9 mouse cellular contexts compared by ENCODE assay signal in the genomic region with DNA sequence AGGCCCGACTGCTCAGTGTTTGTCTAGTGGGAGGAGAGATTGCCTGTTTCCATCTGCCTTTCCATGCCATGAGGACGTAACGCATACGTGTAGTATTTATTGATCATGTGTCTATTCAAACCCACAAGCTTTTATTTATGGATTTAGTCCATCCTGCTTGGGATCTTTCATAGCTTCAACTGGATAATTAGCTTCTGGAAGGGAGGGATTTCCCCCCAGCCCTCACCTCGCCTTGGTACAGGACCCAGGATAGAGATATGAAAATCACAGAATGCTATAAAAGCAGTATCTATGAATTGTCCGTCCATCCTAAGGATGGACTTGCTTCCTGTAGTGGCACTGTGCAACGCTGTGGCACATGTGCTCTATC. TPM values are rescaled to one million over a fixed set of nuclear protein-coding genes. Genes with fewer than 3 reads are reported as not detected.
DNase-seq lines count a peak whose midpoint lies in the region; ATAC-seq and TF ChIP-seq lines count a peak whose summit lies in the region.
"Had no signal": no experiment of that assay in that cellular context is flagged by ENCODE, and none has a peak within 500 bp of the region (broad histone marks: within the 10 kb centered on the region; RNA-seq: fewer than 3 reads in every experiment).

No protein-coding gene starts in this region.

- no peaks in the 10 kb centered on the region for H3K9me3 ChIP-seq in heart, embryonic 14.5 days (ENCODE audit: control insufficient read depth, low read length)
- no peaks in the 10 kb centered on the region; the same call in 1 of the 2 replicates for H3K9me3 ChIP-seq in G1E (replicated peaks)
- no peaks in the 10 kb centered on the region for H3K9me3 ChIP-seq in hindbrain, embryonic 10.5 days
- no peaks in the 10 kb centered on the region for H3K9me3 ChIP-seq in midbrain, embryonic 10.5 days (replicated peaks)

- H3K27ac ChIP-seq in heart, embryonic 14.5 days (replicated peaks in 1 of 2; ENCODE audit: control insufficient read depth in 1 of 2, insufficient read depth in 1 of 2, low read depth in 2 of 2, low read length in 2 of 2): peak overlapping the region; percentile 91 to 95; a peak in 2 of 4 replicates
- peak overlapping the region; percentile 98 for H3K27ac ChIP-seq in hindbrain, embryonic 10.5 days
- peak overlapping the region; percentile 98 for H3K27ac ChIP-seq in midbrain, embryonic 10.5 days (replicated peaks)

- TF ChIP-seq CTCF in G1E (IDR thresholded peaks at IDR 0.05; ENCODE audit: low read depth, low read length): no peak

- peak overlapping the region; percentile 90 to 97; a peak in 3 of 4 replicates for H3K4me3 ChIP-seq in heart, embryonic 14.5 days (ENCODE audit: control insufficient read depth in 1 of 2, insufficient read depth in 1 of 2, low read depth in 1 of 2, low read length in 2 of 2)
- peak overlapping the region; percentile 84 for H3K4me3 ChIP-seq in G1E (ENCODE audit: low read depth, low read length)
- peak overlapping the region; percentile 98 for H3K4me3 ChIP-seq in hindbrain, embryonic 10.5 days
- H3K4me3 ChIP-seq in midbrain, embryonic 10.5 days: peak overlapping the region; percentile 97

- DNase-seq in heart, postnatal 10 days: no peak
- no peak for DNase-seq in G1E (ENCODE audit: low spot score)
- peak; percentile 9 for DNase-seq in hindbrain, embryonic 10.5 days (ENCODE audit: low spot score)
- no peak for DNase-seq in midbrain, embryonic 10.5 days (ENCODE audit: low spot score)
- DNase-seq in left cerebral cortex, postnatal 25 days (ENCODE audit: low spot score in 2 of 2): no peak
- DNase-seq in retina, postnatal 1 day: no peak
- DNase-seq in kidney, postnatal 14 days: no peak

- WGBS in heart, embryonic 14.5 days: 47% methylated on average over 7 of the region's 7 CpGs
- WGBS in hindbrain, embryonic 10.5 days: 51% methylated on average over 7 of the region's 7 CpGs
- WGBS in midbrain, embryonic 10.5 days: 43% methylated on average over 7 of the region's 7 CpGs

- H3K27me3 ChIP-seq in heart, embryonic 14.5 days (ENCODE audit: control insufficient read depth, insufficient read depth, low read length): no peaks in the 10 kb centered on the region
- peaks cover 6% of the 10 kb centered on the region; the same call in 1 of the 2 replicates for H3K27me3 ChIP-seq in G1E (ENCODE audit: insufficient read depth, low read length)
- H3K27me3 ChIP-seq in hindbrain, embryonic 10.5 days (ENCODE audit: insufficient read depth, poor library complexity, severe bottlenecking): no peaks in the 10 kb centered on the region
- H3K27me3 ChIP-seq in midbrain, embryonic 10.5 days (ENCODE audit: low read depth, poor library complexity, severe bottlenecking): no peaks in the 10 kb centered on the region
- H3K27me3 ChIP-seq: Patski had no signal

- ATAC-seq in heart, embryonic 14.5 days (ENCODE audit: insufficient number of reproducible peaks, insufficient read depth, low FRiP score, low read depth): no peak
- ATAC-seq in G1E (ENCODE audit: extremely low read depth, insufficient number of reproducible peaks, low FRiP score, poor library complexity, severe bottlenecking): no peak

- peak overlapping the region; percentile 96 for H3K9ac ChIP-seq in heart, embryonic 14.5 days (ENCODE audit: low read length)

- intact Hi-C loops in heart, postnatal 10 days (cut with DNase I): no loop called here
- intact Hi-C loops in left cerebral cortex, postnatal 25 days (cut with DNase I): loop anchor here (5.0 kb wide), 2 partner anchors 109 to 274 kb away; a partner anchor contains a TSS

- peak overlapping the region; percentile 77 for H3K4me2 ChIP-seq in heart, embryonic 14.5 days (ENCODE audit: low read length)

- H3K36me3 ChIP-seq in heart, embryonic 14.5 days (ENCODE audit: control insufficient read depth, insufficient read depth, low read length): 0 out of 2 replicates have a peak, but pooled peaks cover 5% of the 10 kb centered on the region
- H3K36me3 ChIP-seq in G1E (replicated peaks): peaks cover 10% of the 10 kb centered on the region
- peaks cover 21% of the 10 kb centered on the region for H3K36me3 ChIP-seq in hindbrain, embryonic 10.5 days
- H3K36me3 ChIP-seq in midbrain, embryonic 10.5 days: peaks cover 22% of the 10 kb centered on the region

- peaks cover 0 to 22% of the 10 kb centered on the region in 2 experiments for H3K4me1 ChIP-seq in heart, embryonic 14.5 days (ENCODE audit: control insufficient read depth in 2 of 2, insufficient read depth in 2 of 2, low read length in 2 of 2)
- H3K4me1 ChIP-seq in G1E (ENCODE audit: insufficient read depth, low read depth, low read length): peaks cover 48% of the 10 kb centered on the region
- peaks cover 45% of the 10 kb centered on the region for H3K4me1 ChIP-seq in hindbrain, embryonic 10.5 days (replicated peaks)
- peaks cover 47% of the 10 kb centered on the region for H3K4me1 ChIP-seq in midbrain, embryonic 10.5 days

RNA-seq across cellular contexts. Expression of a gene that starts 0.6 kb away (rescaled TPM):
- 6.2 TPM in 2 replicates for polyA plus RNA-seq in heart, embryonic 14.5 days (2014; fragmentation: Nextera tagmentation; extraction: Ambion mirVana)
- total RNA-seq in heart, postnatal 10 days (2021): 10 to 100 TPM; 16.2 to 17.9 TPM
- total RNA-seq in G1E (2014; fragmentation: Nextera tagmentation) (54.4 and 66.9 TPM in 2 replicates), G1E (2017) (8.4 and 9.1 TPM in 2 replicates)
- polyA plus RNA-seq in G1E (2012): 3.0 and 3.2 TPM in 2 replicates
- 3.3 and 4.3 TPM in 2 replicates for polyA plus RNA-seq in hindbrain, embryonic 10.5 days (2016; fragmentation: Nextera tagmentation; extraction: Ambion mirVana)
- polyA plus RNA-seq in midbrain, embryonic 10.5 days (2016; fragmentation: Nextera tagmentation; extraction: Ambion mirVana): 3.8 and 4.5 TPM in 2 replicates
- 10 to 100 TPM; 31.8 to 33.8 TPM for total RNA-seq in left cerebral cortex, postnatal 25 days (2021)
